Mouse (Mus musculus): ENCODE measurements around the gene Slit2.

- TF ChIP-seq CTCF (IDR thresholded peaks at IDR 0.05; ENCODE audit: borderline replicate concordance, insufficient read depth, low read length) = no peak
- no peak for TF ChIP-seq POLR2A (IDR thresholded peaks at IDR 0.05; ENCODE audit: low read depth, low read length)
Measured at GRCm38 (mm10) chr5:48005533-48005932, 22.6 kb downstream of the Slit2 start.
